Mouse (Mus musculus): ENCODE measurements around the gene Tor1a. TPM values are rescaled to one million over a fixed set of nuclear protein-coding genes. Genes with fewer than 3 reads are reported as not detected.

The Tor1a gene
- polyA plus RNA-seq, 1 experiment: 59.2 TPM

- Histone ChIP-seq H3K4me3 (ENCODE audit: insufficient read depth, poor library complexity, severe bottlenecking) (no peak overlapping the region), H3K36me3 (ENCODE audit: control insufficient read depth, insufficient read depth) (peaks cover 7% of the 10 kb centered on the region), H3K27me3 (ENCODE audit: control insufficient read depth, insufficient read depth, insufficient read length) (no peaks in the 10 kb centered on the region), H3ac (ENCODE audit: control insufficient read depth, insufficient read length, low read depth) (peak overlapping the region; percentile 4), H3K79me3 (ENCODE audit: low read depth) (peaks cover 9% of the 10 kb centered on the region), H3K79me2 (ENCODE audit: control insufficient read depth, insufficient read depth) (peaks cover 37% of the 10 kb centered on the region)
- TF ChIP-seq MAX (IDR thresholded peaks at IDR 0.05): peak; percentile 53
- TF ChIP-seq MYOD1 (IDR thresholded peaks at IDR 0.05; ENCODE audit: control insufficient read depth, insufficient read length, low read depth): no peak
Observed at GRCm38 (mm10) chr2:30985111-30986020, 17.6 kb upstream of the Tor1a start.

GRCm38 (mm10) chr2:30983024-30983423 is 15.3 kb upstream of the Tor1a start:
- H3K27me3 ChIP-seq (ENCODE audit: control insufficient read depth, insufficient read depth, insufficient read length): no peaks in the 10 kb centered on the region
- H3K79me2 ChIP-seq (ENCODE audit: control insufficient read depth, insufficient read depth): peaks cover 43% of the 10 kb centered on the region
- no peak for TF ChIP-seq USF1 (IDR thresholded peaks at IDR 0.05; ENCODE audit: low read depth)
- no peak for TF ChIP-seq CTCF (IDR thresholded peaks at IDR 0.05; ENCODE audit: control insufficient read depth, insufficient read depth, insufficient read length)
- no peak for TF ChIP-seq FOSL1 (IDR thresholded peaks at IDR 0.05; ENCODE audit: insufficient read depth, low read length, poor library complexity, severe bottlenecking)
- TF ChIP-seq MYOD1 (IDR thresholded peaks at IDR 0.05; ENCODE audit: control insufficient read depth, insufficient read length, low read depth): no peak
- no peak for TF ChIP-seq CEBPB (IDR thresholded peaks at IDR 0.05; ENCODE audit: low read depth)
- TF ChIP-seq MYOG (IDR thresholded peaks at IDR 0.05; ENCODE audit: control insufficient read depth, extremely low read depth, insufficient read length): no peak
- no peak for TF ChIP-seq MAX (IDR thresholded peaks at IDR 0.05)
- H3K4me3 ChIP-seq (ENCODE audit: insufficient read depth, poor library complexity, severe bottlenecking): peak overlapping the region; percentile 63
- no peak overlapping the region for H3ac ChIP-seq (ENCODE audit: control insufficient read depth, insufficient read length, low read depth)
- peaks cover 14% of the 10 kb centered on the region for H3K79me3 ChIP-seq (ENCODE audit: low read depth)
- H3K36me3 ChIP-seq (ENCODE audit: control insufficient read depth, insufficient read depth): peaks cover 24% of the 10 kb centered on the region

GRCm38 (mm10) chr2:30981790-30982513 is 14.2 kb upstream of the Tor1a start, which contains the start of the genes BC005624 and Usp20:
Gene BC005624, minus strand, starts transcription at chr2:30982201.
Gene Usp20, plus strand, starts transcription at chr2:30982279.
- peaks cover 31% of the 10 kb centered on the region for H3K36me3 ChIP-seq (ENCODE audit: control insufficient read depth, insufficient read depth)
- H3ac ChIP-seq (ENCODE audit: control insufficient read depth, insufficient read length, low read depth): peak within 1 kb of the TSS; percentile 66

GRCm38 (mm10) chr2:30966826-30967225 is 907 bp downstream of the Tor1a start:
- Histone ChIP-seq H3K79me3 (ENCODE audit: low read depth) (peaks cover 27% of the 10 kb centered on the region), H3K36me3 (ENCODE audit: control insufficient read depth, insufficient read depth) (peaks cover 46% of the 10 kb centered on the region), H3K79me2 (ENCODE audit: control insufficient read depth, insufficient read depth) (peaks cover 37% of the 10 kb centered on the region), H3ac (ENCODE audit: control insufficient read depth, insufficient read length, low read depth) (peak overlapping the region; percentile 87), H3K4me3 (ENCODE audit: insufficient read depth, poor library complexity, severe bottlenecking) (peak overlapping the region; percentile 85), H3K27me3 (ENCODE audit: control insufficient read depth, insufficient read depth, insufficient read length) (no peaks in the 10 kb centered on the region)
- TF ChIP-seq MYOG (IDR thresholded peaks at IDR 0.05; ENCODE audit: control insufficient read depth, extremely low read depth, insufficient read length): no peak
- no peak for TF ChIP-seq CTCF (IDR thresholded peaks at IDR 0.05; ENCODE audit: control insufficient read depth, insufficient read depth, insufficient read length)
- TF ChIP-seq CEBPB (IDR thresholded peaks at IDR 0.05; ENCODE audit: low read depth): no peak
- TF ChIP-seq MYOD1 (IDR thresholded peaks at IDR 0.05; ENCODE audit: control insufficient read depth, insufficient read length, low read depth): peak; percentile 18

More at GRCm38 (mm10) chr2:30981790-30982513, 14.2 kb upstream of the Tor1a start, which contains the start of the genes BC005624 and Usp20:
- Histone ChIP-seq H3K79me3 (ENCODE audit: low read depth) (peaks cover 13% of the 10 kb centered on the region), H3K27me3 (ENCODE audit: control insufficient read depth, insufficient read depth, insufficient read length) (no peaks in the 10 kb centered on the region), H3K79me2 (ENCODE audit: control insufficient read depth, insufficient read depth) (peaks cover 37% of the 10 kb centered on the region), H3K4me3 (ENCODE audit: insufficient read depth, poor library complexity, severe bottlenecking) (peak within 1 kb of the TSS; percentile 93)
- TF ChIP-seq CEBPB (IDR thresholded peaks at IDR 0.05; ENCODE audit: low read depth) (no peak), MAX (IDR thresholded peaks at IDR 0.05) (peak; percentile 91), USF1 (IDR thresholded peaks at IDR 0.05; ENCODE audit: low read depth) (peak; percentile 1), MYOG (IDR thresholded peaks at IDR 0.05; ENCODE audit: control insufficient read depth, extremely low read depth, insufficient read length) (no peak), CTCF (IDR thresholded peaks at IDR 0.05; ENCODE audit: control insufficient read depth, insufficient read depth, insufficient read length) (peak; percentile 1), FOSL1 (IDR thresholded peaks at IDR 0.05; ENCODE audit: insufficient read depth, low read length, poor library complexity, severe bottlenecking) (no peak), MYOD1 (IDR thresholded peaks at IDR 0.05; ENCODE audit: control insufficient read depth, insufficient read length, low read depth) (no peak)

GRCm38 (mm10) chr2:30965627-30966026 is 2.1 kb downstream of the Tor1a start:
- H3ac ChIP-seq (ENCODE audit: control insufficient read depth, insufficient read length, low read depth): no peak overlapping the region
- H3K4me3 ChIP-seq (ENCODE audit: insufficient read depth, poor library complexity, severe bottlenecking): no peak overlapping the region
- H3K27me3 ChIP-seq (ENCODE audit: control insufficient read depth, insufficient read depth, insufficient read length): no peaks in the 10 kb centered on the region
- H3K79me3 ChIP-seq (ENCODE audit: low read depth): peaks cover 27% of the 10 kb centered on the region
- H3K79me2 ChIP-seq (ENCODE audit: control insufficient read depth, insufficient read depth): peaks cover 37% of the 10 kb centered on the region
- TF ChIP-seq USF1 (IDR thresholded peaks at IDR 0.05; ENCODE audit: low read depth) (no peak), CTCF (IDR thresholded peaks at IDR 0.05; ENCODE audit: control insufficient read depth, insufficient read depth, insufficient read length) (no peak), MAX (IDR thresholded peaks at IDR 0.05) (no peak), CEBPB (IDR thresholded peaks at IDR 0.05; ENCODE audit: low read depth) (no peak), MYOD1 (IDR thresholded peaks at IDR 0.05; ENCODE audit: control insufficient read depth, insufficient read length, low read depth) (no peak), FOSL1 (IDR thresholded peaks at IDR 0.05; ENCODE audit: insufficient read depth, low read length, poor library complexity, severe bottlenecking) (no peak), MYOG (IDR thresholded peaks at IDR 0.05; ENCODE audit: control insufficient read depth, extremely low read depth, insufficient read length) (no peak)
- peaks cover 41% of the 10 kb centered on the region for H3K36me3 ChIP-seq (ENCODE audit: control insufficient read depth, insufficient read depth)
